Mouse (Mus musculus): ENCODE results near the gene Glrx3. TPM values are rescaled to one million over a fixed set of nuclear protein-coding genes. Genes with fewer than 3 reads are reported as not detected.
A peak's percentile ranks its signal among the peaks of the same experiment; 100 is the strongest.
"Not testable (repeated sequence)": the region's sequence is repeated elsewhere in the genome, so short reads cannot be mapped to it uniquely, and the experiment has no call there.

Glrx3 gene
- polyA plus RNA-seq, 1 experiment from 2014 or later: 254 TPM

DNA sequence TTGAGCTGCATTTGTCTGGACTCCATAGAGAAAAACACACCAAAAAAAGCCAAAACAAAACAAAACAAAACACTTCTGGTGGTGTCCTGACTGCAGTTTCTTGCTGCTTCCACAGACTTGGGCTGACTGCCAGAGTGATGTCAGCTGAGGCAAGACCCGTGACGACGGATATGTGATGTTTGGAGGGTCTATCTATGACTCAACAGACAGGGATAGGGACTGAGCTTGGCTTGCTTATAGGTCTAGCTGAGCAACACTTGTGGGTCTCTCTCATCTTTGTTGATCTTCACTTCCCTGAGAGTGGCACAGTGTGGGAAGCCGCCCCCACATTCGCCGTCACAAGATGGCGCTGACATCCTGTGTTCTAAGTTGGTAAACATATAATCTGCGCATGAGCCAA lies 22.7 kb upstream of the Glrx3 start:
- H3K27me3 ChIP-seq (ENCODE audit: control insufficient read depth, insufficient read depth, low read depth, low read length): no peaks in the 10 kb centered on the region
- peaks cover 4% of the 10 kb centered on the region; the same call in 1 of the 2 replicates for H3K4me1 ChIP-seq (ENCODE audit: control insufficient read depth, insufficient read depth, low read length)
- H3K9me3 ChIP-seq (replicated peaks; ENCODE audit: control insufficient read depth, low read length, poor library complexity, severe bottlenecking): no peaks in the 10 kb centered on the region
- H3K27ac ChIP-seq (ENCODE audit: low read length): no peak overlapping the region
- no peak overlapping the region for H3K4me2 ChIP-seq (ENCODE audit: low read length)
- WGBS: 93% methylated on average over 7 of the region's 8 CpGs
- ATAC-seq: no peak
- no peaks in the 10 kb centered on the region for H3K36me3 ChIP-seq (ENCODE audit: control insufficient read depth, insufficient read depth, low read length)
- no peak overlapping the region for H3K9ac ChIP-seq (ENCODE audit: low read depth, low read length)
- no peak overlapping the region for H3K4me3 ChIP-seq (ENCODE audit: low read depth, low read length)

DNA sequence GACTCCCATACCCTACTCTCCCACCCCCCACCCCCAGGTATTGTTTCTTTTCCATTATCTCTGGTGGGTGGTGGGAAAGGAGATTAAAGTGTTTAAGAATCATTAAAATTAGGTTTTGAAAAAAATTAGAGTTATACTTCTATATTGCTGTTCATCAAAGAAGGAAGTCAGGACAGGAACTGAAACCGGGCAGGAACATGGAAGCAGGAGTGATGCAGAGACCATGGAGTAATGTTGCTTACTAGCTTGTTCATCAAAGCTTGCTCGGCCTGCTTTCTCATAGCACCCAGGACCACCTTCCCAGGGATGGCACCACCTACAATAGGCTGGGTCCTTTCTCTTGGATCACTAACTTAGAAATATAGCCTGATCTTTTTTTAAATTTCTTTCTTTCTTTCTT lies 16.9 kb upstream of the Glrx3 start:
- no peak overlapping the region for H3K9ac ChIP-seq (ENCODE audit: low read depth, low read length)
- no peak overlapping the region for H3K4me2 ChIP-seq (ENCODE audit: low read length)
- no peak for ATAC-seq
- no peak overlapping the region for H3K4me3 ChIP-seq (ENCODE audit: low read depth, low read length)
- H3K27me3 ChIP-seq (ENCODE audit: control insufficient read depth, insufficient read depth, low read depth, low read length): no peaks in the 10 kb centered on the region
- no peak overlapping the region for H3K27ac ChIP-seq (ENCODE audit: low read length)
- 91% methylated on average over 2 of the region's 2 CpGs for WGBS
- no peaks in the 10 kb centered on the region for H3K4me1 ChIP-seq (ENCODE audit: control insufficient read depth, insufficient read depth, low read length)
- H3K9me3 ChIP-seq (replicated peaks; ENCODE audit: control insufficient read depth, low read length, poor library complexity, severe bottlenecking): no peaks in the 10 kb centered on the region
- H3K36me3 ChIP-seq (ENCODE audit: control insufficient read depth, insufficient read depth, low read length): no peaks in the 10 kb centered on the region

- Histone ChIP-seq H3K4me2 (ENCODE audit: low read length) (no peak overlapping the region), H3K4me3 (ENCODE audit: low read depth, low read length) (no peak overlapping the region), H3K27me3 (ENCODE audit: control insufficient read depth, insufficient read depth, low read depth, low read length) (no peaks in the 10 kb centered on the region), H3K4me1 (ENCODE audit: control insufficient read depth, insufficient read depth, low read length) (no peaks in the 10 kb centered on the region), H3K36me3 (ENCODE audit: control insufficient read depth, insufficient read depth, low read length) (no peaks in the 10 kb centered on the region), H3K9me3 (replicated peaks; ENCODE audit: control insufficient read depth, low read length, poor library complexity, severe bottlenecking) (no peaks in the 10 kb centered on the region), H3K27ac (ENCODE audit: low read length) (no peak overlapping the region), H3K9ac (ENCODE audit: low read depth, low read length) (no peak overlapping the region)
- 95% methylated on average over 4 of the region's 4 CpGs for WGBS
- ATAC-seq: no peak
Measured at GRCm38 (mm10) chr7:137421236-137421635, 16.2 kb upstream of the Glrx3 start.

DNA sequence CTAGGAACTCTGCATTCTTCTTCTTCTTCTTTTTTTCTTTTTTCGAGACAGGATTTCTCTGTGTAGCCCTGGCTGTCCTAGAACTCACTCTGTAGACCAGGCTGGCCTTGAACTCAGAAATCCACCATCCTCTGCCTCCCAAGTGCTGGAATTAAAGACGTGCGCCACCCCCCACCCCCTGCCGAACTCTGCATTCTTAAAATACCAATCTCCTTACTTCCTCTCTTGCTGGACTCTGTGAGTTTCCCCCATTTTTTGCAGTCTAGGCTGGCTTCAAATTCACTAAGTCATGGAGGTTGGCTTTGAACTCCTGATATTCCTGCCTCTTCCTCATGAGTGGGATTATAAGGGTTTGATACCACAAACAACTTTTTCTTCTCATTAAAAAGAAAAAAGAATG lies 10.7 kb upstream of the Glrx3 start:
- WGBS: 66% methylated on average over 4 of the region's 4 CpGs
- no peaks in the 10 kb centered on the region for H3K36me3 ChIP-seq (ENCODE audit: control insufficient read depth, insufficient read depth, low read length)
- H3K4me3 ChIP-seq (ENCODE audit: low read depth, low read length): no peak overlapping the region
- no peak for ATAC-seq
- H3K9me3 ChIP-seq (replicated peaks; ENCODE audit: control insufficient read depth, low read length, poor library complexity, severe bottlenecking): no peaks in the 10 kb centered on the region
- no peak overlapping the region for H3K4me2 ChIP-seq (ENCODE audit: low read length)
- no peaks in the 10 kb centered on the region for H3K4me1 ChIP-seq (ENCODE audit: control insufficient read depth, insufficient read depth, low read length)
- H3K9ac ChIP-seq (ENCODE audit: low read depth, low read length): no peak overlapping the region
- no peaks in the 10 kb centered on the region for H3K27me3 ChIP-seq (ENCODE audit: control insufficient read depth, insufficient read depth, low read depth, low read length)
- no peak overlapping the region for H3K27ac ChIP-seq (ENCODE audit: low read length)

GRCm38 (mm10) chr7:137431769-137432603 lies 5.4 kb upstream of the Glrx3 start:
- Histone ChIP-seq H3K4me1 (ENCODE audit: control insufficient read depth, insufficient read depth, low read length) (peaks cover 1% of the 10 kb centered on the region; the same call in 1 of the 2 replicates), H3K27ac (ENCODE audit: low read length) (no peak overlapping the region), H3K36me3 (ENCODE audit: control insufficient read depth, insufficient read depth, low read length) (no peaks in the 10 kb centered on the region), H3K9me3 (replicated peaks; ENCODE audit: control insufficient read depth, low read length, poor library complexity, severe bottlenecking) (no peaks in the 10 kb centered on the region), H3K4me2 (ENCODE audit: low read length) (no peak overlapping the region), H3K9ac (ENCODE audit: low read depth, low read length) (no peak overlapping the region), H3K27me3 (ENCODE audit: control insufficient read depth, insufficient read depth, low read depth, low read length) (no peaks in the 10 kb centered on the region), H3K4me3 (ENCODE audit: low read depth, low read length) (no peak overlapping the region)
- 35% methylated on average over 13 of the region's 13 CpGs for WGBS
- no peak for ATAC-seq

DNA sequence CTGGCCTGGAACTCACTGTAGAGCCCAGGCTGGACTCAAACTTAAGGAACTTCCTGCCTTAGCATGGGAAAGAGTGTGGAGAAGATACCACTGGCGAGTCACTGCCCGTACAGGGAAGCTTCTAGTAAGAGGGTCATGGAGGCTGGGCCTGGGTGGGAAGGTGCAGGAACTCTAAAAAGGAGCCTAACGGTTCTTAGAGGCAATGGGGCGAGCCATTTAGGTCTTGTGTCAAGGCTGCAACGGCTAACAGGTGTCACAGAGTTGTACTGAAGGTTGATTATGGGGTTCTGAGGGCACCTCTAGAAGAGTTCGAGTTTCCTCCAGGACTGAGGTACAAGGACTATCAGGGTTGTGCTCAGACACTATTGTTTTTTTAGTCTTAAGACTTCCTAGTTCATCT lies 513 bp upstream of the Glrx3 start:
- Histone ChIP-seq H3K4me2 (ENCODE audit: low read length) (peak overlapping the region; percentile 69), H3K4me3 (ENCODE audit: low read depth, low read length) (peak overlapping the region; percentile 100), H3K27ac (ENCODE audit: low read length) (peak overlapping the region; percentile 87; the same call in 1 of the 2 replicates), H3K9me3 (replicated peaks; ENCODE audit: control insufficient read depth, low read length, poor library complexity, severe bottlenecking) (no peaks in the 10 kb centered on the region), H3K36me3 (ENCODE audit: control insufficient read depth, insufficient read depth, low read length) (no peaks in the 10 kb centered on the region), H3K4me1 (ENCODE audit: control insufficient read depth, insufficient read depth, low read length) (peaks cover 20% of the 10 kb centered on the region), H3K9ac (ENCODE audit: low read depth, low read length) (peak overlapping the region; percentile 94; the same call in 1 of the 2 replicates), H3K27me3 (ENCODE audit: control insufficient read depth, insufficient read depth, low read depth, low read length) (no peaks in the 10 kb centered on the region)
- peak; percentile 33 for ATAC-seq
- 78% methylated on average over 6 of the region's 6 CpGs for WGBS

DNA sequence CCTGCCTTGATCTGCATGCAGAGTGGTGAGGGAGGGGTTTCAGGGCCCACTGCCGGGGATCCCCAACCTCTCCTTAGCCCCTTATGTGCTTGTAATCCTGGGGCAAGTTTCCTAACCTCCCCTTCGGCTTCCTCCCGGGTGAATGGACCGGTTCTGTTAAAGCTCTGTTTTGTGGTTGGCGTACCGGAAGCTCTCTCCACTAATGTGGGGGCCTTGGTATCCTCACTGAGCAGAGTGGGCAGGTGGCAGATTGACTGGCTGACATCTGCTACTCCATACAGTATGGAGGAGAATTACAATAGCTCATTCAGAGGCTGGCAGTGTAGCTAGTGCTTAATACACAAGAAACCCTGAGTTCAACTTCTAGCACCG lies 751 bp downstream of the Glrx3 start:
- peak; percentile 46; the same call in 1 of the 2 replicates for ATAC-seq
- H3K9ac ChIP-seq (ENCODE audit: low read depth, low read length): peak overlapping the region; percentile 94
- peaks cover 20% of the 10 kb centered on the region for H3K4me1 ChIP-seq (ENCODE audit: control insufficient read depth, insufficient read depth, low read length)
- peak overlapping the region; percentile 100 for H3K4me3 ChIP-seq (ENCODE audit: low read depth, low read length)
- H3K4me2 ChIP-seq (ENCODE audit: low read length): peak overlapping the region; percentile 68
- H3K9me3 ChIP-seq (replicated peaks; ENCODE audit: control insufficient read depth, low read length, poor library complexity, severe bottlenecking): no peaks in the 10 kb centered on the region
- no peaks in the 10 kb centered on the region for H3K27me3 ChIP-seq (ENCODE audit: control insufficient read depth, insufficient read depth, low read depth, low read length)
- peak overlapping the region; percentile 87 for H3K27ac ChIP-seq (ENCODE audit: low read length)
- no peaks in the 10 kb centered on the region for H3K36me3 ChIP-seq (ENCODE audit: control insufficient read depth, insufficient read depth, low read length)
- 2% methylated on average over 7 of the region's 7 CpGs for WGBS

GRCm38 (mm10) chr7:137438962-137439361 lies 1.5 kb downstream of the Glrx3 start:
- H3K36me3 ChIP-seq (ENCODE audit: control insufficient read depth, insufficient read depth, low read length); ATAC-seq; H3K9me3 ChIP-seq (replicated peaks; ENCODE audit: control insufficient read depth, low read length, poor library complexity, severe bottlenecking); H3K27ac ChIP-seq (ENCODE audit: low read length); H3K27me3 ChIP-seq (ENCODE audit: control insufficient read depth, insufficient read depth, low read depth, low read length); H3K9ac ChIP-seq (ENCODE audit: low read depth, low read length): not testable (repeated sequence)
- Histone ChIP-seq H3K4me2 (ENCODE audit: low read length) (peak overlapping the region; percentile 68), H3K4me1 (ENCODE audit: control insufficient read depth, insufficient read depth, low read length) (peaks cover 20% of the 10 kb centered on the region), H3K4me3 (ENCODE audit: low read depth, low read length) (peak overlapping the region; percentile 100)
- 83% methylated on average over 7 of the region's 7 CpGs for WGBS

DNA sequence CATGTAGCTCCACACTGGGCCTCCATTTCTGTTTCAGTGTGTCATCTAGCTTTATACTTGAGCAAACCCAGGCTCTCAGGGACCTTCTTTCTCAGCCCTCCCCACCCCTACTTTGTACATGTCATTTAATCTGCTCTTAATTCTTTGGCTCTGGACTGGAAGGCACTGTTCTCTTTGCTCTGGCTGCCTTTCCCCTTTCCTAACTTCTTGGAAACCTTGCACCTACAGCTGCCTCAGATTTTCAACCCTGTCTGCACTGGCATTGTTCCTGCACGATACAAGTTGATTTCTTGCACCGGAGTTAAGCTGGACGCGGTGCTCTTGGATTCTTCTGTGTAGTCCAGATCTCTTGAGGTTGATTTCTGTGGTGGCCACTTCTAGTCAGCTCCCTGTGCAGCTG lies 5.5 kb downstream of the Glrx3 start:
- Histone ChIP-seq H3K27ac (ENCODE audit: low read length) (no peak overlapping the region), H3K9ac (ENCODE audit: low read depth, low read length) (no peak overlapping the region), H3K4me2 (ENCODE audit: low read length) (no peak overlapping the region), H3K4me3 (ENCODE audit: low read depth, low read length) (no peak overlapping the region), H3K4me1 (ENCODE audit: control insufficient read depth, insufficient read depth, low read length) (peaks cover 16% of the 10 kb centered on the region), H3K27me3 (ENCODE audit: control insufficient read depth, insufficient read depth, low read depth, low read length) (no peaks in the 10 kb centered on the region), H3K36me3 (ENCODE audit: control insufficient read depth, insufficient read depth, low read length) (peaks cover 18% of the 10 kb centered on the region), H3K9me3 (replicated peaks; ENCODE audit: control insufficient read depth, low read length, poor library complexity, severe bottlenecking) (no peaks in the 10 kb centered on the region)
- WGBS: 93% methylated on average over 4 of the region's 4 CpGs
- no peak for ATAC-seq
